Comparison of ENCODE assay signal across 10 mouse cellular contexts in genomic region chr8:74990021-74990420, GRCm38 (mm10). TPM values are rescaled to one million over a fixed set of nuclear protein-coding genes. Genes with fewer than 3 reads are reported as not detected.
DNase-seq lines count a peak whose midpoint lies in the region; ATAC-seq and TF ChIP-seq lines count a peak whose summit lies in the region.
"Had no signal": no experiment of that assay in that cellular context is flagged by ENCODE, and none has a peak within 500 bp of the region (broad histone marks: within the 10 kb centered on the region; RNA-seq: fewer than 3 reads in every experiment).

No protein-coding gene starts in this region.

- no peak for TF ChIP-seq EP300 in stomach, postnatal 0 days (optimal IDR thresholded peaks at IDR 0.05)

- H3K36me3 ChIP-seq in liver, embryonic 15.5 days (replicated peaks), result no peaks in the 10 kb centered on the region
- no peaks in the 10 kb centered on the region for H3K36me3 ChIP-seq in stomach, postnatal 0 days (ENCODE audit: control insufficient read depth, insufficient read depth, low read length)
- H3K36me3 ChIP-seq in forebrain, embryonic 14.5 days (ENCODE audit: control insufficient read depth, insufficient read depth, low read length), result no peaks in the 10 kb centered on the region
- H3K36me3 ChIP-seq: embryonic facial prominence, embryonic 12.5 days had no signal

- no peak overlapping the region for H3K27ac ChIP-seq in gastrocnemius, adult 2 months
- H3K27ac ChIP-seq in liver, embryonic 15.5 days (replicated peaks), result no peak overlapping the region
- H3K27ac ChIP-seq in stomach, postnatal 0 days (replicated peaks), result no peak overlapping the region
- H3K27ac ChIP-seq in forebrain, embryonic 14.5 days (ENCODE audit: low read depth, low read length), result no peak overlapping the region
- H3K27ac ChIP-seq: embryonic facial prominence, embryonic 12.5 days had no signal

- intact Hi-C loops in gastrocnemius, adult 2 months (cut with DNase I), result no loop called here
- intact Hi-C loops in gastrocnemius, postnatal 36 days (cut with DNase I), result loop anchor here (5.0 kb wide), 1 partner anchor 42 kb away; the partner anchor contains the start of gene Tom1

- no peaks in the 10 kb centered on the region for H3K9me3 ChIP-seq in liver, embryonic 15.5 days (replicated peaks)
- no peaks in the 10 kb centered on the region for H3K9me3 ChIP-seq in stomach, postnatal 0 days (ENCODE audit: control insufficient read depth, low read length)
- no peaks in the 10 kb centered on the region for H3K9me3 ChIP-seq in forebrain, embryonic 14.5 days (replicated peaks; ENCODE audit: control insufficient read depth, low read length)
- H3K9me3 ChIP-seq: embryonic facial prominence, embryonic 12.5 days had no signal

- H3K4me1 ChIP-seq in liver, embryonic 15.5 days (replicated peaks), result peaks cover 14% of the 10 kb centered on the region
- H3K4me1 ChIP-seq in stomach, postnatal 0 days (replicated peaks; ENCODE audit: control insufficient read depth, insufficient read depth), result no peaks in the 10 kb centered on the region
- peaks cover 4% of the 10 kb centered on the region for H3K4me1 ChIP-seq in forebrain, embryonic 14.5 days (ENCODE audit: control insufficient read depth, insufficient read depth, low read length)

- H3K9ac ChIP-seq in liver, embryonic 15.5 days, result no peak overlapping the region
- 0 out of 2 replicates have a peak overlapping the region, but pooled peaks have one; percentile 13 for H3K9ac ChIP-seq in stomach, postnatal 0 days (ENCODE audit: low read length)
- no peak overlapping the region for H3K9ac ChIP-seq in forebrain, embryonic 14.5 days (ENCODE audit: low read length)
- H3K9ac ChIP-seq: embryonic facial prominence, embryonic 12.5 days had no signal

- 20% methylated on average over 15 of the region's 15 CpGs for WGBS in liver, embryonic 15.5 days (ENCODE audit: insufficient replicate concordance)
- WGBS in stomach, postnatal 0 days, result 11% methylated on average over 15 of the region's 15 CpGs
- WGBS in forebrain, embryonic 14.5 days, result 29% methylated on average over 15 of the region's 15 CpGs

- H3K4me2 ChIP-seq in liver, embryonic 15.5 days, result peak overlapping the region; percentile 36; the same call in 1 of the 2 replicates
- H3K4me2 ChIP-seq in stomach, postnatal 0 days (replicated peaks; ENCODE audit: low read depth), result peak overlapping the region; percentile 23; the same call in 1 of the 2 replicates
- no peak overlapping the region for H3K4me2 ChIP-seq in forebrain, embryonic 14.5 days (ENCODE audit: low read length)
- H3K4me2 ChIP-seq: embryonic facial prominence, embryonic 12.5 days had no signal

- TF ChIP-seq CTCF in gastrocnemius, adult 2 months (IDR thresholded peaks at IDR 0.05), result no peak
- no peak for TF ChIP-seq CTCF in stomach, postnatal 0 days (IDR thresholded peaks at IDR 0.05; ENCODE audit: low read depth)

- peaks cover 25% of the 10 kb centered on the region for H3K27me3 ChIP-seq in liver, embryonic 15.5 days
- no peaks in the 10 kb centered on the region for H3K27me3 ChIP-seq in stomach, postnatal 0 days (ENCODE audit: control insufficient read depth, insufficient read depth, low read length)
- no peaks in the 10 kb centered on the region for H3K27me3 ChIP-seq in forebrain, embryonic 14.5 days (replicated peaks; ENCODE audit: control insufficient read depth, insufficient read depth, low read length)
- H3K27me3 ChIP-seq: embryonic facial prominence, embryonic 12.5 days had no signal

- H3K4me3 ChIP-seq in gastrocnemius, adult 2 months, result peak overlapping the region; percentile 11; the same call in 1 of the 2 replicates
- no peak overlapping the region for H3K4me3 ChIP-seq in liver, embryonic 15.5 days (replicated peaks)
- H3K4me3 ChIP-seq in stomach, postnatal 0 days (ENCODE audit: low read depth, low read length), result no peak overlapping the region
- H3K4me3 ChIP-seq in forebrain, embryonic 14.5 days (ENCODE audit: low read depth, low read length), result no peak overlapping the region
- H3K4me3 ChIP-seq: embryonic facial prominence, embryonic 12.5 days had no signal

- DNase-seq in gastrocnemius, adult 2 months, result no peak
- no peak for DNase-seq in gastrocnemius, postnatal 36 days
- peak; percentile 5 for DNase-seq in retina, postnatal 1 day
- DNase-seq in retina, embryonic 14.5 days (ENCODE audit: low spot score), result no peak
- DNase-seq in stomach, postnatal 0 days (ENCODE audit: low spot score), result peak; percentile 31
- no peak for DNase-seq in cerebellum, adult 11 months
- DNase-seq in forebrain, embryonic 14.5 days (ENCODE audit: low spot score), result no peak
- DNase-seq: gastrocnemius, postnatal 14 days had no signal

- ATAC-seq in liver, embryonic 15.5 days (ENCODE audit: insufficient read depth), result no peak
- no peak for ATAC-seq in stomach, postnatal 0 days (ENCODE audit: low FRiP score, low TSS enrichment)
- ATAC-seq in forebrain, embryonic 14.5 days, result no peak

RNA-seq across cellular contexts. Expression of gene Hmgxb4, which starts 3.1 kb away (rescaled TPM):
- total RNA-seq in gastrocnemius, adult 2 months (2021), result 1 to 10 TPM; 8.3 to 9.9 TPM
- total RNA-seq in gastrocnemius, postnatal 36 days (2021), result 1 to 10 TPM; 7.0 to 7.4 TPM
- 11.0 and 11.5 TPM in 2 replicates for polyA plus RNA-seq in liver, embryonic 15.5 days (2015; fragmentation: Nextera tagmentation; extraction: Ambion mirVana)
- 9.9 and 11.4 TPM in 2 replicates for polyA plus RNA-seq in stomach, postnatal 0 days (2015; fragmentation: Nextera tagmentation; extraction: Ambion mirVana)
- 50.0 and 56.9 TPM in 2 replicates for polyA plus RNA-seq in forebrain, embryonic 14.5 days (2014; fragmentation: Nextera tagmentation; extraction: Ambion mirVana)

RNA-seq across cellular contexts. Expression of gene Tom1, which starts 43.5 kb away (rescaled TPM):
- 10 to 100 TPM; 45.9 to 49.7 TPM for total RNA-seq in gastrocnemius, adult 2 months (2021)
- total RNA-seq in gastrocnemius, postnatal 36 days (2021), result 10 to 100 TPM; 42.1 to 50.5 TPM
- 13.2 and 14.8 TPM in 2 replicates for polyA plus RNA-seq in liver, embryonic 15.5 days (2015; fragmentation: Nextera tagmentation; extraction: Ambion mirVana)
- 39.2 and 45.6 TPM in 2 replicates for polyA plus RNA-seq in stomach, postnatal 0 days (2015; fragmentation: Nextera tagmentation; extraction: Ambion mirVana)
- 16.5 and 16.9 TPM in 2 replicates for polyA plus RNA-seq in forebrain, embryonic 14.5 days (2014; fragmentation: Nextera tagmentation; extraction: Ambion mirVana)

Comparison
In these comparisons a context has a peak if more than half of its experiments do, and no peak if none do; other contexts are left out.
1. DNase-seq: peak in retina, postnatal 1 day (single experiment) and stomach, postnatal 0 days (single experiment); none in gastrocnemius, adult 2 months (single experiment), gastrocnemius, postnatal 36 days (0 of 2), retina, embryonic 14.5 days (single experiment), cerebellum, adult 11 months (single experiment) and forebrain, embryonic 14.5 days (single experiment).